Mouse (Mus musculus): Measurements from ENCODE around the gene Jazf1. TPM values are rescaled to one million over a fixed set of nuclear protein-coding genes. Genes with fewer than 3 reads are reported as not detected.
A peak's percentile ranks its signal among the peaks of the same experiment; 100 is the strongest.

Gene Jazf1
- polyA plus RNA-seq, 1 experiment from 2014 or later = 56.4 TPM

GRCm38 (mm10) chr6:52893811-52894500 is 174.5 kb downstream of the Jazf1 start:
- H3K27me3 ChIP-seq (replicated peaks; ENCODE audit: control insufficient read depth, insufficient read depth, low read length) = no peaks in the 10 kb centered on the region
- H3K4me3 ChIP-seq (ENCODE audit: low read length) = no peak overlapping the region
- peak overlapping the region; percentile 20; the same call in 1 of the 2 replicates for H3K27ac ChIP-seq (ENCODE audit: low read depth, low read length)
- H3K9ac ChIP-seq (ENCODE audit: low read depth, low read length) = no peak overlapping the region
- peaks cover 11% of the 10 kb centered on the region for H3K4me1 ChIP-seq (ENCODE audit: control insufficient read depth, insufficient read depth, low read depth, low read length)
- H3K36me3 ChIP-seq (ENCODE audit: control insufficient read depth, insufficient read depth, low read length) = no peaks in the 10 kb centered on the region
- peak overlapping the region; percentile 31; the same call in 1 of the 2 replicates for H3K4me2 ChIP-seq (ENCODE audit: low read length)
- ATAC-seq = peak; percentile 81
- WGBS = 27% methylated on average over 9 of the region's 9 CpGs
- no peaks in the 10 kb centered on the region for H3K9me3 ChIP-seq (ENCODE audit: control insufficient read depth, low read length)

DNA sequence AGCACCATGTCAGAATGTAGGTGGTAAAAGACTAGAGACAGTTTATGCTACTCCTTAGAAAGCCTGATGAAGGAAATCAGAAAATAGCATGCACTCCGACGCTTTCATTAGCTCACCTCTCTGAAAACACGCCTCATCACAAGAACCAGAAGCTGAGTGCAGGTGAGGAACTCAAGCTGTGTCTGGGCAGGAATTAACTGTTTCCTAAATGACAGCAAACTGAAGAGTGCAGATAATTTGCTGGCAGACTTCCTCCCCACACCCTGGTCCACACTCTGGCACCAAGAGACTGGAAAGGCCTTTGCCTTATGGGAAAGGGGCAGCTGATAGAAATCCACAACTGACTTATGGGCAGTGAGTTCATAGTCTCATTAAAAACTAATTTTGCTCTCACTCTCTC is 175.5 kb downstream of the Jazf1 start:
- Histone ChIP-seq H3K36me3 (ENCODE audit: control insufficient read depth, insufficient read depth, low read length) (no peaks in the 10 kb centered on the region), H3K27ac (ENCODE audit: low read depth, low read length) (0 out of 2 replicates have a peak overlapping the region, but pooled peaks have one; percentile 6), H3K27me3 (replicated peaks; ENCODE audit: control insufficient read depth, insufficient read depth, low read length) (no peaks in the 10 kb centered on the region), H3K9me3 (ENCODE audit: control insufficient read depth, low read length) (no peaks in the 10 kb centered on the region), H3K4me1 (ENCODE audit: control insufficient read depth, insufficient read depth, low read depth, low read length) (peaks cover 11% of the 10 kb centered on the region), H3K9ac (ENCODE audit: low read depth, low read length) (no peak overlapping the region), H3K4me2 (ENCODE audit: low read length) (no peak overlapping the region), H3K4me3 (ENCODE audit: low read length) (no peak overlapping the region)
- 80% methylated on average over 3 of the region's 3 CpGs for WGBS
- no peak for ATAC-seq

GRCm38 (mm10) chr6:52887541-52888203 is 180.8 kb downstream of the Jazf1 start:
- Histone ChIP-seq H3K4me3 (ENCODE audit: low read length) (no peak overlapping the region), H3K27me3 (replicated peaks; ENCODE audit: control insufficient read depth, insufficient read depth, low read length) (no peaks in the 10 kb centered on the region), H3K27ac (ENCODE audit: low read depth, low read length) (no peak overlapping the region), H3K9ac (ENCODE audit: low read depth, low read length) (no peak overlapping the region), H3K4me2 (ENCODE audit: low read length) (no peak overlapping the region), H3K36me3 (ENCODE audit: control insufficient read depth, insufficient read depth, low read length) (no peaks in the 10 kb centered on the region), H3K9me3 (ENCODE audit: control insufficient read depth, low read length) (no peaks in the 10 kb centered on the region), H3K4me1 (ENCODE audit: control insufficient read depth, insufficient read depth, low read depth, low read length) (peaks cover 6% of the 10 kb centered on the region; the same call in 1 of the 2 replicates)
- ATAC-seq = peak; percentile 58; the same call in 1 of the 2 replicates
- WGBS = 46% methylated on average over 4 of the region's 4 CpGs

DNA sequence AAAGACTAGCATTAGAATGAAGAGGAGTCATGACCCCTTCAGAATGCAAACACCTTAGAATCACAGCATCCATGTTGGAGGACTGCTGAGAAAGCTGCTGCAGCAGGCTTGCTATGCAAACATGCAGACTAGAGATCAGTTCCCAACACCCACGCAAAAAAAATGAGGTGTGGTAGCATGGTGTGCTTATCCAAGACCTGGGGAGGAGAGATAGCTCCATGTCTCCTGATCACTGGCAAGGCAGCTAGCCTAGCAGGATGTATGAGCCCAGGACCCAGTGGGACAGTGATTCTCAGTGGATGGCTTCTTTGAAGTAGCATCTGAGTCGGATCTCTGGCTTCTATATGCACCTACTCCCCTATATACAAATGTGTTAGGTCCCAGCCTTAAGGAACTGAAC is 184.7 kb downstream of the Jazf1 start:
- Histone ChIP-seq H3K4me1 (ENCODE audit: control insufficient read depth, insufficient read depth, low read depth, low read length) (peaks cover 6% of the 10 kb centered on the region; the same call in 1 of the 2 replicates), H3K27ac (ENCODE audit: low read depth, low read length) (no peak overlapping the region), H3K4me3 (ENCODE audit: low read length) (no peak overlapping the region), H3K27me3 (replicated peaks; ENCODE audit: control insufficient read depth, insufficient read depth, low read length) (no peaks in the 10 kb centered on the region), H3K9ac (ENCODE audit: low read depth, low read length) (no peak overlapping the region), H3K4me2 (ENCODE audit: low read length) (no peak overlapping the region), H3K36me3 (ENCODE audit: control insufficient read depth, insufficient read depth, low read length) (no peaks in the 10 kb centered on the region), H3K9me3 (ENCODE audit: control insufficient read depth, low read length) (peaks cover 7% of the 10 kb centered on the region)
- WGBS = 79% methylated on average over 2 of the region's 2 CpGs
- no peak for ATAC-seq

DNA sequence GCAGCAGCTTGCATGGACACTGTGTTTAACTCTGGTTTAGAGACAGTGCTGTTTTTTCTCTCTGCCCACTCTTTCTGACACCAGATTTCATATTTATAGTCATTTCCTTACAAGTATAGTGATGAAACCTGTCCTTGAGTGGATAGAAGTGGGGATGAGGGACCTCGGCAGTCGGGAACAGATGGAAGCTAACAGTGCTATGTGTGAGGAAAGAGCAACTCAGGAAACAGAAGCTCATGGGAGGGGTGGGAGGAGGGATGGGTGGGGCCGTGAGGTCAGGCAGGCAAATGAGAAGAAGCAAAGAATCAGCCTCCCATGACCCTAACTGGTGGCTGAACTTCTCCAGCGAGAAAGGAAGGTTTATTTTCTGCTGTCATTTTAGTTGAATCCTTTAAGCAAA is 191.3 kb downstream of the Jazf1 start:
- ATAC-seq = no peak
- no peak overlapping the region for H3K4me2 ChIP-seq (ENCODE audit: low read length)
- H3K9ac ChIP-seq (ENCODE audit: low read depth, low read length) = no peak overlapping the region
- H3K36me3 ChIP-seq (ENCODE audit: control insufficient read depth, insufficient read depth, low read length) = no peaks in the 10 kb centered on the region
- H3K27me3 ChIP-seq (replicated peaks; ENCODE audit: control insufficient read depth, insufficient read depth, low read length) = no peaks in the 10 kb centered on the region
- no peaks in the 10 kb centered on the region for H3K4me1 ChIP-seq (ENCODE audit: control insufficient read depth, insufficient read depth, low read depth, low read length)
- 56% methylated on average over 4 of the region's 4 CpGs for WGBS
- no peak overlapping the region for H3K4me3 ChIP-seq (ENCODE audit: low read length)
- H3K27ac ChIP-seq (ENCODE audit: low read depth, low read length) = no peak overlapping the region
- H3K9me3 ChIP-seq (ENCODE audit: control insufficient read depth, low read length) = peaks cover 8% of the 10 kb centered on the region

DNA sequence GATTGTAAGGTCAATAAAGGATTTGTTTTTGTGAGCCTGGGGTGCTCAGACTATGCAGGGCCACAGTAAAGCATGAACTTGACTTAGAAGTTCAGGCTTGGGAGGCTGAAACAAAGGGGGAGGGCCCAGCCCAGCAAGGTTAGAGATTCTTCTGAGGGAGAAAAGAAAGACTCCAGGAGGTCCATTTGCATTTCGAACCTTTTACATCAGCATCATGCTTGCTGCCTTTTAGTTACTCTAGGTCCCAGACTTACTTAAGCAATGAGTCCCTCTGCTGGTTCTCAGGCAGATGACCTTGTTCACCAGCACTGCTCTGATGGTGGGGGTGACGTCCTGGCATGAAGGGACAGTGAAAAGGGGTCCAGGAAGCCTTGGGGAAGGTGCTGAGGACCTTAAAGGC is 197.1 kb downstream of the Jazf1 start:
- Histone ChIP-seq H3K27me3 (replicated peaks; ENCODE audit: control insufficient read depth, insufficient read depth, low read length) (no peaks in the 10 kb centered on the region; the same call in 1 of the 2 replicates), H3K4me3 (ENCODE audit: low read length) (no peak overlapping the region), H3K27ac (ENCODE audit: low read depth, low read length) (no peak overlapping the region), H3K36me3 (ENCODE audit: control insufficient read depth, insufficient read depth, low read length) (no peaks in the 10 kb centered on the region), H3K4me2 (ENCODE audit: low read length) (no peak overlapping the region), H3K9me3 (ENCODE audit: control insufficient read depth, low read length) (no peaks in the 10 kb centered on the region), H3K4me1 (ENCODE audit: control insufficient read depth, insufficient read depth, low read depth, low read length) (no peaks in the 10 kb centered on the region), H3K9ac (ENCODE audit: low read depth, low read length) (no peak overlapping the region)
- no peak for ATAC-seq
- WGBS = 4% methylated on average over 2 of the region's 2 CpGs

- H3K27me3 ChIP-seq (replicated peaks; ENCODE audit: control insufficient read depth, insufficient read depth, low read length) = no peaks in the 10 kb centered on the region; the same call in 1 of the 2 replicates
- no peak for ATAC-seq
- H3K36me3 ChIP-seq (ENCODE audit: control insufficient read depth, insufficient read depth, low read length) = no peaks in the 10 kb centered on the region
- WGBS = 79% methylated on average over 2 of the region's 2 CpGs
- no peak overlapping the region for H3K4me2 ChIP-seq (ENCODE audit: low read length)
- H3K4me3 ChIP-seq (ENCODE audit: low read length) = no peak overlapping the region
- no peak overlapping the region for H3K27ac ChIP-seq (ENCODE audit: low read depth, low read length)
- no peak overlapping the region for H3K9ac ChIP-seq (ENCODE audit: low read depth, low read length)
- no peaks in the 10 kb centered on the region for H3K9me3 ChIP-seq (ENCODE audit: control insufficient read depth, low read length)
- no peaks in the 10 kb centered on the region for H3K4me1 ChIP-seq (ENCODE audit: control insufficient read depth, insufficient read depth, low read depth, low read length)
Measured at GRCm38 (mm10) chr6:52869252-52869651, 199.2 kb downstream of the Jazf1 start.

DNA sequence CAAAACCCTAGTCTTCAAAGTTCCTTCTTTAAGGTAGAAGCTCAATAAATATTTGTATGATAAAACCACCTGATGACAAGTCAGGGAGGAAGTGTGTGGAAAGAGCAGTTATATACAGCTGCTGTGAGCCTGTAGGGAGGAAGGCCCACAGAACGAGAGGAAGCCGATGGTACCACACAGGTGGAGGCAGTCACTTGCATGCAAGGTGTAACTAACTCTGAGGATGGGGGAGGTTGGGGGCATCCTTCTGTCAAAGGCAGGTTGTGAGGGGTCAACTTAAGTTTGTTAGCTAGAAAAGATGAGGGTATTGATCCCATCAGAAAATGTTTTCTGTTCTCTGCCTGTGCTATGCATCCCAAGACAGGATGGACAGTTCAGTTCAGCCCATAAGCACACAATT is 200.1 kb downstream of the Jazf1 start:
- no peaks in the 10 kb centered on the region; the same call in 1 of the 2 replicates for H3K27me3 ChIP-seq (replicated peaks; ENCODE audit: control insufficient read depth, insufficient read depth, low read length)
- H3K4me3 ChIP-seq (ENCODE audit: low read length) = no peak overlapping the region
- H3K4me1 ChIP-seq (ENCODE audit: control insufficient read depth, insufficient read depth, low read depth, low read length) = no peaks in the 10 kb centered on the region
- H3K9me3 ChIP-seq (ENCODE audit: control insufficient read depth, low read length) = no peaks in the 10 kb centered on the region
- ATAC-seq = no peak
- no peak overlapping the region for H3K9ac ChIP-seq (ENCODE audit: low read depth, low read length)
- no peak overlapping the region for H3K27ac ChIP-seq (ENCODE audit: low read depth, low read length)
- H3K4me2 ChIP-seq (ENCODE audit: low read length) = no peak overlapping the region
- WGBS = 87% methylated on average over 2 of the region's 2 CpGs
- no peaks in the 10 kb centered on the region for H3K36me3 ChIP-seq (ENCODE audit: control insufficient read depth, insufficient read depth, low read length)

DNA sequence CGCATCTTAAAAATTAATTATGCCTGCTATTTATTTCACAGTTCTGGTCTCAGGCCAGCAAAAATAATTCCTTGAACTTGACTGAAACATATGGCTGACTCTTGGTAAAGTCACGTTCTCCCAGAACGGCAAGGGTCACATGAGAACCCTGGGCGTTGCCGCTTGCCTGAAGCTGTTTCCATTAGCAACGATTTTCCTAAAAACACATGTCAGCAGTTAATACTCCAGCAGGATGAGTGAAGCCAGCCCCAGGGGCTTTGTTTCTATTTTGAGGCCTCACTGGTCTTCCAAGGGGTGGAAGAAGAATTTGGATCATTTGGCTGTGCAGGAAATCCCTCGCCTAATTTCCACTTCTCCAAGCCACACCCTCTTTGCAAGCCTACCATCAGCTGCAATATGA is 206.5 kb downstream of the Jazf1 start:
- Histone ChIP-seq H3K27me3 (replicated peaks; ENCODE audit: control insufficient read depth, insufficient read depth, low read length) (no peaks in the 10 kb centered on the region), H3K9ac (ENCODE audit: low read depth, low read length) (no peak overlapping the region), H3K4me2 (ENCODE audit: low read length) (no peak overlapping the region), H3K4me3 (ENCODE audit: low read length) (no peak overlapping the region), H3K27ac (ENCODE audit: low read depth, low read length) (no peak overlapping the region; the same call in 1 of the 2 replicates), H3K36me3 (ENCODE audit: control insufficient read depth, insufficient read depth, low read length) (no peaks in the 10 kb centered on the region), H3K4me1 (ENCODE audit: control insufficient read depth, insufficient read depth, low read depth, low read length) (peaks cover 32% of the 10 kb centered on the region), H3K9me3 (ENCODE audit: control insufficient read depth, low read length) (no peaks in the 10 kb centered on the region)
- 27% methylated on average over 7 of the region's 7 CpGs for WGBS
- no peak for ATAC-seq

All from hindbrain, embryonic 16.5 days (tissue).